Mouse (Mus musculus) lung, postnatal 0 days (tissue): ENCODE data around the gene Myo9a. TPM values are rescaled to one million over a fixed set of nuclear protein-coding genes. Genes with fewer than 3 reads are reported as not detected.
A peak's percentile ranks its signal among the peaks of the same experiment; 100 is the strongest.
"Not testable (repeated sequence)": the region's sequence is repeated elsewhere in the genome, so short reads cannot be mapped to it uniquely, and the experiment has no call there.

ENCODE experiments used
- ATAC-seq: fragments of 200-750 bp; cut with Nextera tagmentation; 2 replicates; pipeline ENCODE4 v1.8.0; 2017; ENCODE audit warnings: moderate library complexity
- DNase-seq: peaks from one replicate; pipeline ENCODE4 v3.0.0-alpha.2; 2016; ENCODE audit warnings: low spot score
- H3K27ac ChIP-seq: fragments of 300-500 bp; sonication (generic); 2 replicates; pipeline ENCODE4 v1.5.1; 2014; ENCODE audit warnings: antibody characterized with exemption, mild to moderate bottlenecking, low read length, mixed read lengths
- H3K27me3 ChIP-seq: fragments of 300-500 bp; sonication (generic); replicated peaks from 2 replicates; pipeline ENCODE4 v1.6.1; 2014; ENCODE audit warnings: low read length, mixed read lengths; ENCODE audit not compliant: insufficient read depth
- H3K36me3 ChIP-seq: fragments of 300-500 bp; sonication (generic); 2 replicates; pipeline ENCODE4 v1.6.1; 2014; ENCODE audit warnings: low read length, mixed read lengths; ENCODE audit not compliant: insufficient read depth
- H3K4me1 ChIP-seq: fragments of 300-500 bp; sonication (generic); 2 replicates; pipeline ENCODE4 v1.6.1; 2014; ENCODE audit warnings: antibody characterized with exemption, low read depth, low read length, mixed read lengths; ENCODE audit not compliant: insufficient read depth
- H3K4me2 ChIP-seq: fragments of 300-500 bp; sonication (generic); replicated peaks from 2 replicates; pipeline ENCODE4 v1.6.1; 2014; ENCODE audit warnings: low read depth, mild to moderate bottlenecking, low read length, moderate library complexity, mixed read lengths
- H3K4me3 ChIP-seq: fragments of 300-500 bp; sonication (generic); 2 replicates; pipeline ENCODE4 v1.5.1; 2014; ENCODE audit warnings: low read depth, low read length
- H3K9ac ChIP-seq: fragments of 300-500 bp; sonication (generic); replicated peaks from 2 replicates; pipeline ENCODE4 v1.6.1; 2014; ENCODE audit warnings: low read depth, mild to moderate bottlenecking
- H3K9me3 ChIP-seq: fragments of 300-500 bp; sonication (generic); 2 replicates; pipeline ENCODE4 v1.6.1; 2016; ENCODE audit warnings: low read length, mixed read lengths
- CTCF ChIP-seq: IDR thresholded peaks from 2 replicates; pipeline ENCODE4 v1.5.1; 2016; ENCODE audit warnings: antibody characterized with exemption, mild to moderate bottlenecking
- EP300 ChIP-seq: IDR thresholded peaks from 2 replicates; pipeline ENCODE4 v1.6.1; 2016; ENCODE audit warnings: antibody characterized with exemption, mild to moderate bottlenecking, control low read depth
- WGBS: fragments of 180-500 bp; shearing (Covaris S2); extraction: QIAGEN DNeasy Blood & Tissue Kit; methylation state at CpG from one replicate; pipeline ENCODE4 v1.1.7; 2014; 5-methylcytosine and 5-hydroxymethylcytosine counted together
- polyA plus RNA-seq: library from polyadenylated mRNA; unstranded; fragments of >200 nt; fragmentation: Nextera tagmentation; extraction: Ambion mirVana; gene quantifications from 2 replicates; pipeline ENCODE4 v1.2.1, GENCODE M21; 2015

Myo9a gene
- polyA plus RNA-seq, 1 experiment from 2014 or later, result 8.1 TPM

GRCm38 (mm10) chr9:59760515-59760914 is 9.8 kb downstream of the Myo9a start:
- DNase-seq, result peak; percentile 40
- no peaks in the 10 kb centered on the region for H3K36me3 ChIP-seq
- 43% methylated on average over 3 of the region's 3 CpGs for WGBS
- H3K4me3 ChIP-seq, result no peak overlapping the region
- TF ChIP-seq EP300 (no peak), CTCF (peak; percentile 52)
- no peaks in the 10 kb centered on the region for H3K4me1 ChIP-seq
- H3K4me2 ChIP-seq, result no peak overlapping the region
- no peaks in the 10 kb centered on the region for H3K9me3 ChIP-seq
- H3K9ac ChIP-seq, result no peak overlapping the region
- ATAC-seq, result no peak
- no peaks in the 10 kb centered on the region for H3K27me3 ChIP-seq
- no peak overlapping the region for H3K27ac ChIP-seq

GRCm38 (mm10) chr9:59766966-59767461 is 16.3 kb downstream of the Myo9a start:
- not testable (repeated sequence) for H3K27me3 ChIP-seq, H3K4me2 ChIP-seq, H3K36me3 ChIP-seq, H3K4me3 ChIP-seq, H3K4me1 ChIP-seq, H3K9me3 ChIP-seq, H3K9ac ChIP-seq, DNase-seq, H3K27ac ChIP-seq, ATAC-seq
- WGBS, result 86% methylated on average over 11 of the region's 13 CpGs

DNA sequence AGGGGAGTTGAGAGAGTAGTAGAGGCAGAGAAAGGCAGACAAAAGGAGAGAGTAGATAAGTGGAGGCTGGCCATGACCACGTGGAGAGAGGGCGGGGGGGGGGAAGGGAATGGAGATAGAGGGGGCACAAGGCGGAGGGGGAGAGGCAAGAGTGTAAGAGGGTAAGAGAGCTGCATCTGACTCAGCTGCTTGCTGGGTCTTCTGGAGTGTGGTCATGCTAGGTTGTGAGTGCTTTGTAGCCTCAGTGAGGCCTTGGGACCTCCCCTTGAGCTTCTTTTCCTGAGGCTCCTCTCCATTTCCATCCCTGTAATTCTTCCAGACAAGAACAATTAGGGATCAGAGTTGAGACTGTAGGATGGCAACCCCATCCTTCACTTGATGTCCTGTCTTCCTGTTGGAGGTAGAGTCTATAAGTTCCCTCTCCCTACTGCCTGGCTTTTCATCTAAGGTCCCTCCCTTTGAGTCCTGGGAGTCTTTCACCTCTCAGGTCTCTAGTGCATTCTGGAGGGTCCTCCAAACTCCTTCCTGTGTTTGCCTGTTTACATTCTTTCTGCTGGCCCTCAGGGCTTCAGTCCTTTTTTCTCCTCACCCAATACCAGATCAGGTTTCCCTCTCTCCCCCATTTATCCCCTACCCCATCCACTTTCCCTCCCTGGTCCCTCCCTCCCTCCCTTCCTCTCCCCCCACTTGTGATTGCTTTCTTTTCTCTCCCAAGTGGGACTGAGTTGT is 55.5 kb downstream of the Myo9a start:
- H3K36me3 ChIP-seq, H3K4me3 ChIP-seq, H3K27me3 ChIP-seq, H3K4me2 ChIP-seq, H3K9me3 ChIP-seq, H3K27ac ChIP-seq, H3K9ac ChIP-seq, H3K4me1 ChIP-seq: not testable (repeated sequence)
- ATAC-seq (peak; percentile 90), DNase-seq (peak; percentile 56)
- TF ChIP-seq EP300, result 0 out of 2 replicates have a peak, but pooled peaks have one; percentile 34
- WGBS, result 54% methylated on average over 2 of the region's 3 CpGs

- Histone ChIP-seq H3K9ac (no peak overlapping the region), H3K27ac (no peak overlapping the region), H3K27me3 (no peaks in the 10 kb centered on the region), H3K36me3 (0 out of 2 replicates have a peak, but pooled peaks cover 4% of the 10 kb centered on the region), H3K4me1 (no peaks in the 10 kb centered on the region), H3K4me2 (no peak overlapping the region), H3K4me3 (no peak overlapping the region), H3K9me3 (no peaks in the 10 kb centered on the region)
- no peak for TF ChIP-seq CTCF
- TF ChIP-seq EP300, result no peak
- DNase-seq (no peak), ATAC-seq (no peak)
Observed at GRCm38 (mm10) chr9:59884551-59884950, 133.9 kb downstream of the Myo9a start.

DNA sequence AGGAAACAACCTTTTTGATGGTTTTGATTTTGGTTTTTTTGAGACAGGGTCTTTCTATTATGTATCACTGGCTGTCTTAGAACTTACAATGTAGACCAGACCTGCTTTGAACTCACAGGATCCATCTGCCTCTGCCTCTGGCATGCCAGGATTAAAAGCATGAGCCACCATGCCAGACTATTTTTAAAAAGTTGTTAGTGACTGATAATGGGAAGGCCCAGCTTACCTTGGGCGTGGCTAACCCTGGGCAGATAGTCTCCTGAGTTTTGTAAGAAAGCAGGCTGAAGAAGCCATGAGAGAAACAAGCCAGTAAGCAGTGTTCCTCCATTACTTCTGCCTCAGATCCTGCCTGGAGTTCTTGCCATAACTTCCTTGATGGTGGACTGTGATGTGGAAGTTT is 152.7 kb downstream of the Myo9a start:
- no peak for DNase-seq
- ATAC-seq, result no peak
- H3K4me1 ChIP-seq, result no peaks in the 10 kb centered on the region
- H3K9ac ChIP-seq, result no peak overlapping the region
- no peaks in the 10 kb centered on the region for H3K9me3 ChIP-seq
- H3K27ac ChIP-seq, result no peak overlapping the region
- no peak overlapping the region for H3K4me2 ChIP-seq
- no peak overlapping the region for H3K4me3 ChIP-seq
- H3K27me3 ChIP-seq, result no peaks in the 10 kb centered on the region
- TF ChIP-seq EP300 (no peak), CTCF (no peak)
- peaks cover 11% of the 10 kb centered on the region for H3K36me3 ChIP-seq
- WGBS, result 84% methylated on average over 1 of the region's 1 CpGs

DNA sequence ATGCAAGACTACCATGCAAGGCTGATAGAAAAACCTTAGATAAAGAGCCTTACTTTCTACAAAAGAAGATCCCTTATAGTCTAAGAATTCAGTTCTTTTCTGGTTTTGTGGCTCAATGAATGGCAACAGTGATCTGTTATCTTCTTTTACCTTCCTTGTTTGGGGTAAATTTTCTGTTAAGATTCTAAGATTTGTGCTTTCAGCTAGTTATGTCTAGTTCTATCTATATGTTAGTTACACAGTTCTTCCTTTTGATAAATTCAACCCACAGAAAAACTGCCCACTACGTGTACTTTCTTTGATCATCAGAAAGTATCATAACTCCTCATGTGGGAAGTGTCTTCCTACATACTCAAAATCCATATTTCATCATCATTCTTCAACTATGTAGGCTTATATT is 164.1 kb downstream of the Myo9a start:
- Histone ChIP-seq H3K27me3 (no peaks in the 10 kb centered on the region), H3K27ac (no peak overlapping the region), H3K4me2 (no peak overlapping the region), H3K36me3 (no peaks in the 10 kb centered on the region), H3K4me1 (no peaks in the 10 kb centered on the region), H3K4me3 (no peak overlapping the region), H3K9ac (no peak overlapping the region), H3K9me3 (no peaks in the 10 kb centered on the region)
- ATAC-seq (no peak), DNase-seq (no peak)
- TF ChIP-seq EP300 (no peak), CTCF (no peak)
- 100% methylated on average over 1 of the region's 1 CpGs for WGBS
